Mouse (Mus musculus) pancreas, adult 10 weeks (tissue): ENCODE data around the gene Twist1. TPM values are rescaled to one million over a fixed set of nuclear protein-coding genes. Genes with fewer than 3 reads are reported as not detected.

Experiments used
- polyA plus RNA-seq: library from polyadenylated mRNA; stranded (reverse); fragments of 350-450 nt; fragmentation: Illumina TruSeq; extraction: RNeasy Lipid Tissue Mini Kit (QIAGEN cat#74804); gene quantifications from one replicate; pipeline ENCODE4 v1.2.3, GENCODE M21; 2015; ENCODE audit warnings: low read depth, low replicate concordance; ENCODE audit not compliant: insufficient read depth

Twist1 gene
- 0.85 TPM for polyA plus RNA-seq

DNA sequence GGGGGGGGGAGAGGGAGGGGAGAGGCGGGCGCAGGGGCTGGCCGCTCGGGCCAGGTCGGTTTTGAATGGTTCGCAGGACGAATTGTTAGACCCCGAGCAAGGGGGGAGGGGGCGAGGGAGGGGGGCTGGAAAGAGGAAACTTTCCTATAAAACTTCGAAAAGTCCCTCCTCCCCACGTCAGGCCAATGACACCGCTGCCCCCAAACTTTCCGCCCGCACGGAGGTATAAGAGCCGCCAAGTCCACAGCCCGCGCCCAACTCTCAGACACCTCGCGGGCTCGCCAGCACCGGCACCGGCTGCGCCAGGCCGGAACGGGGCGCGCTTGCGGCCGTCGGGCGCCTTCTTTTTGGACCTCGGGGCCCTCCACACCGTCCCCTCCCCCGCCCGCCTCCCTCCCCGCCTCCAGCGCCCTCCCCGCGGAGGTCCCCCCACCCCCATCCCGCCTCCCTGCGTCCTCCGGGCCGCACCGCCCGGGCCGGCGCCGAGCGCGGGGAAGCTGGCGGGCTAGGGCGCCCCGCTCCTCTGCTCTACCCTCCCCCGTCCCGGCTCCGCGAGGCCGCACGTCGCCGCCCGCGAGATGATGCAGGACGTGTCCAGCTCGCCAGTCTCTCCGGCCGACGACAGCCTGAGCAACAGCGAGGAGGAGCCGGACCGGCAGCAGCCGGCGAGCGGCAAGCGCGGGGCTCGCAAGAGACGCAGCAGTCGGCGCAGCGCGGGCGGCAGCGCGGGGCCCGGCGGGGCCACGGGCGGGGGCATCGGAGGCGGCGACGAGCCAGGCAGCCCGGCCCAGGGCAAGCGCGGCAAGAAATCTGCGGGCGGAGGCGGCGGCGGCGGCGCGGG is at the start of gene Twist1:
Gene Twist1, plus strand, starts transcription at position 272 of the 841 bp plus-strand sequence.

GRCm38 (mm10) chr12:33928331-33929192 is 28.9 kb upstream of the Twist1 start, which contains the start of gene Ferd3l:
TSS of gene Ferd3l (plus strand) at chr12:33928425.

Other genes starting within 250 kb of the Twist1 start
- gene Ferd3l, start 29.2 kb upstream of the Twist1 start, polyA plus RNA-seq = not detected